Comparison of ENCODE assay signal across 8 mouse cellular contexts in genomic region chr7:45240633-45241388, GRCm38 (mm10). TPM values are rescaled to one million over a fixed set of nuclear protein-coding genes. Genes with fewer than 3 reads are reported as not detected.
DNase-seq lines count a peak whose midpoint lies in the region; ATAC-seq lines count a peak whose summit lies in the region.

TSS of gene Slc6a16 (plus strand) at chr7:45241085.

- peaks cover 12% of the 10 kb centered on the region for H3K4me1 ChIP-seq in forebrain, embryonic 12.5 days
- peaks cover 12% of the 10 kb centered on the region for H3K4me1 ChIP-seq in limb, embryonic 12.5 days (replicated peaks)
- H3K4me1 ChIP-seq in neural tube, embryonic 14.5 days (ENCODE audit: control insufficient read depth, insufficient read depth, low read length) = 0 out of 2 replicates have a peak, but pooled peaks cover 5% of the 10 kb centered on the region

- DNase-seq in ovary, adult 18-20 months (ENCODE audit: low spot score) = peak; percentile 37
- DNase-seq in ovary, postnatal 10 days (ENCODE audit: low spot score) = no peak
- DNase-seq in kidney, adult 18-20 months = peak; percentile 59

- H3K4me3 ChIP-seq in forebrain, embryonic 12.5 days (replicated peaks) = peak within 1 kb of the TSS; percentile 35
- peak within 1 kb of the TSS; percentile 29 for H3K4me3 ChIP-seq in limb, embryonic 12.5 days (replicated peaks)
- peak within 1 kb of the TSS; percentile 31 for H3K4me3 ChIP-seq in neural tube, embryonic 14.5 days (ENCODE audit: low read depth, low read length)

- peaks cover 59% of the 10 kb centered on the region for H3K27me3 ChIP-seq in forebrain, embryonic 12.5 days
- H3K27me3 ChIP-seq in limb, embryonic 12.5 days = peaks cover 35% of the 10 kb centered on the region
- no peaks in the 10 kb centered on the region for H3K27me3 ChIP-seq in neural tube, embryonic 14.5 days (ENCODE audit: control insufficient read depth, insufficient read depth, low read length)

- WGBS in forebrain, embryonic 12.5 days = 9% methylated on average over 47 of the region's 53 CpGs
- WGBS in limb, embryonic 12.5 days = 12% methylated on average over 53 of the region's 53 CpGs
- WGBS in neural tube, embryonic 14.5 days = 9% methylated on average over 53 of the region's 53 CpGs

- ATAC-seq in forebrain, embryonic 12.5 days (ENCODE audit: low FRiP score) = 0 out of 2 replicates have a peak, but pooled peaks have one; percentile 23
- no peak for ATAC-seq in limb, embryonic 12.5 days (ENCODE audit: insufficient number of reproducible peaks, insufficient read depth, low FRiP score, low TSS enrichment, low read depth)
- ATAC-seq in neural tube, embryonic 14.5 days (ENCODE audit: low read depth) = peak; percentile 75; the same call in 1 of the 2 replicates
- no peak for ATAC-seq in erythroblast, adult 5-6 weeks (replicated peaks; ENCODE audit: low FRiP score, poor library complexity, severe bottlenecking)
- ATAC-seq in CD4-positive, CD25-positive, alpha-beta regulatory T cell, adult 4 months = no peak

- H3K9me3 ChIP-seq in forebrain, embryonic 12.5 days = no peaks in the 10 kb centered on the region
- no peaks in the 10 kb centered on the region for H3K9me3 ChIP-seq in limb, embryonic 12.5 days
- H3K9me3 ChIP-seq in neural tube, embryonic 14.5 days (ENCODE audit: control insufficient read depth, low read length) = no peaks in the 10 kb centered on the region

- H3K36me3 ChIP-seq in forebrain, embryonic 12.5 days (replicated peaks) = no peaks in the 10 kb centered on the region
- H3K36me3 ChIP-seq in limb, embryonic 12.5 days = no peaks in the 10 kb centered on the region
- no peaks in the 10 kb centered on the region for H3K36me3 ChIP-seq in neural tube, embryonic 14.5 days (ENCODE audit: control insufficient read depth, insufficient read depth, low read length)

- peak within 1 kb of the TSS; percentile 55 for H3K4me2 ChIP-seq in forebrain, embryonic 12.5 days
- peak within 1 kb of the TSS; percentile 56 for H3K4me2 ChIP-seq in limb, embryonic 12.5 days
- peak within 1 kb of the TSS; percentile 53 for H3K4me2 ChIP-seq in neural tube, embryonic 14.5 days (ENCODE audit: low read depth, low read length)

- H3K27ac ChIP-seq in forebrain, embryonic 12.5 days = no peak within 1 kb of the TSS
- H3K27ac ChIP-seq in limb, embryonic 12.5 days = no peak within 1 kb of the TSS
- no peak within 1 kb of the TSS for H3K27ac ChIP-seq in neural tube, embryonic 14.5 days (ENCODE audit: low read depth, low read length)

- peak within 1 kb of the TSS; percentile 38; the same call in 1 of the 2 replicates for H3K9ac ChIP-seq in forebrain, embryonic 12.5 days
- H3K9ac ChIP-seq in limb, embryonic 12.5 days (replicated peaks) = peak within 1 kb of the TSS; percentile 38
- H3K9ac ChIP-seq in neural tube, embryonic 14.5 days (replicated peaks; ENCODE audit: low read depth, low read length) = peak within 1 kb of the TSS; percentile 44; the same call in 1 of the 2 replicates

RNA-seq across cellular contexts. Expression of gene Slc6a16, which starts in this region (rescaled TPM):
- polyA plus RNA-seq in forebrain, embryonic 12.5 days (2016; fragmentation: Nextera tagmentation; extraction: Ambion mirVana) = 0.09 and 0.20 TPM in 2 replicates
- polyA plus RNA-seq in limb, embryonic 12.5 days (2016; fragmentation: Nextera tagmentation; extraction: Ambion mirVana) = 0.18 and 0.42 TPM in 2 replicates
- 0.75 and 0.99 TPM in 2 replicates for polyA plus RNA-seq in neural tube, embryonic 14.5 days (2014; fragmentation: Nextera tagmentation; extraction: Ambion mirVana)
- total RNA-seq in erythroblast, adult 5-6 weeks (2015; ENCODE audit: low replicate concordance) = not detected in 2 replicates
- total RNA-seq in erythroblast, adult 5-6 weeks (2017; ENCODE audit: low replicate concordance) = not detected in 2 replicates
- not detected for polyA plus RNA-seq in CD4-positive, CD25-positive, alpha-beta regulatory T cell, adult 4 months (2017; shearing (Covaris generic))

Comparison
In these comparisons a context has a peak if more than half of its experiments do, and no peak if none do; other contexts are left out.
1. Peak in ATAC-seq, H3K4me3 ChIP-seq, H3K9ac ChIP-seq and H3K4me2 ChIP-seq in forebrain, embryonic 12.5 days; RNA of the gene not detected or under 1 TPM.
2. Peak in ATAC-seq, H3K4me3 ChIP-seq, H3K9ac ChIP-seq and H3K4me2 ChIP-seq in neural tube, embryonic 14.5 days; RNA of the gene not detected or under 1 TPM.